Mouse (Mus musculus): ENCODE measurements around the gene Klhl8. TPM values are rescaled to one million over a fixed set of nuclear protein-coding genes. Genes with fewer than 3 reads are reported as not detected.

Gene Klhl8
- total RNA-seq, 2 experiments from 2014 or later: 46.0 to 46.4 TPM

GRCm38 (mm10) chr5:103917357-103917895, 6.4 kb upstream of the Klhl8 start:
- intact Hi-C loops (cut with DNase I): no loop called here
- no peak for DNase-seq

- DNase-seq: no peak
- intact Hi-C loops (cut with DNase I): no loop called here
Observed at GRCm38 (mm10) chr5:103916595-103917356, 5.7 kb upstream of the Klhl8 start.

GRCm38 (mm10) chr5:103914335-103915226, 3.5 kb upstream of the Klhl8 start:
- intact Hi-C loops (cut with DNase I): no loop called here
- no peak for DNase-seq

GRCm38 (mm10) chr5:103913150-103913549, 2.1 kb upstream of the Klhl8 start:
- no peak for DNase-seq
- intact Hi-C loops (cut with DNase I): no loop called here

GRCm38 (mm10) chr5:103911555-103911954, 496 bp upstream of the Klhl8 start:
- intact Hi-C loops (cut with DNase I): no loop called here
- DNase-seq: no peak

- intact Hi-C loops (cut with DNase I): no loop called here
- DNase-seq: no peak
Observed at GRCm38 (mm10) chr5:103910156-103910555, 903 bp downstream of the Klhl8 start.

GRCm38 (mm10) chr5:103909466-103909865, 1.6 kb downstream of the Klhl8 start:
- no peak for DNase-seq
- intact Hi-C loops (cut with DNase I): no loop called here

GRCm38 (mm10) chr5:103908851-103909250, 2.2 kb downstream of the Klhl8 start:
- DNase-seq: no peak
- intact Hi-C loops (cut with DNase I): no loop called here

- intact Hi-C loops (cut with DNase I): no loop called here
- no peak for DNase-seq
Observed at GRCm38 (mm10) chr5:103907844-103908243, 3.2 kb downstream of the Klhl8 start.

GRCm38 (mm10) chr5:103906173-103906572, 4.9 kb downstream of the Klhl8 start:
- DNase-seq: no peak
- intact Hi-C loops (cut with DNase I): no loop called here

- DNase-seq: no peak
- intact Hi-C loops (cut with DNase I): no loop called here
Observed at GRCm38 (mm10) chr5:103898310-103898709, 12.7 kb downstream of the Klhl8 start.

GRCm38 (mm10) chr5:103889766-103890165, 21.3 kb downstream of the Klhl8 start:
- DNase-seq: no peak
- intact Hi-C loops (cut with DNase I): no loop called here

GRCm38 (mm10) chr5:103863759-103864158, 47.3 kb downstream of the Klhl8 start:
- DNase-seq: no peak
- intact Hi-C loops (cut with DNase I): no loop called here

- intact Hi-C loops (cut with DNase I): no loop called here
- DNase-seq: no peak
Observed at GRCm38 (mm10) chr5:103860622-103861021, 50.4 kb downstream of the Klhl8 start.

- intact Hi-C loops (cut with DNase I): loop anchor here (5.0 kb wide), 1 partner anchor 70 kb away; no protein-coding TSS in a partner anchor
- DNase-seq: no peak
Observed at GRCm38 (mm10) chr5:103857151-103857550, 53.9 kb downstream of the Klhl8 start.

- no peak for DNase-seq
- intact Hi-C loops (cut with DNase I): loop anchor here (5.0 kb wide), 1 partner anchor 71 kb away; no protein-coding TSS in a partner anchor
Observed at GRCm38 (mm10) chr5:103856286-103857009, 54.6 kb downstream of the Klhl8 start.

GRCm38 (mm10) chr5:103855483-103856211, 55.4 kb downstream of the Klhl8 start:
- no peak for DNase-seq
- intact Hi-C loops (cut with DNase I): loop anchor here (5.0 kb wide), 1 partner anchor 72 kb away; no protein-coding TSS in a partner anchor

GRCm38 (mm10) chr5:103854807-103855194, 56.3 kb downstream of the Klhl8 start:
- intact Hi-C loops (cut with DNase I): loop anchor here (5.0 kb wide), 1 partner anchor 72 kb away; no protein-coding TSS in a partner anchor
- no peak for DNase-seq

GRCm38 (mm10) chr5:103854041-103854806, 56.8 kb downstream of the Klhl8 start:
- DNase-seq: peak; percentile 72
- intact Hi-C loops (cut with DNase I): no loop called here

Data from left cerebral cortex, postnatal 4 days (tissue).